ENCODE assay signal across 22 mouse cellular contexts in the genomic region with DNA sequence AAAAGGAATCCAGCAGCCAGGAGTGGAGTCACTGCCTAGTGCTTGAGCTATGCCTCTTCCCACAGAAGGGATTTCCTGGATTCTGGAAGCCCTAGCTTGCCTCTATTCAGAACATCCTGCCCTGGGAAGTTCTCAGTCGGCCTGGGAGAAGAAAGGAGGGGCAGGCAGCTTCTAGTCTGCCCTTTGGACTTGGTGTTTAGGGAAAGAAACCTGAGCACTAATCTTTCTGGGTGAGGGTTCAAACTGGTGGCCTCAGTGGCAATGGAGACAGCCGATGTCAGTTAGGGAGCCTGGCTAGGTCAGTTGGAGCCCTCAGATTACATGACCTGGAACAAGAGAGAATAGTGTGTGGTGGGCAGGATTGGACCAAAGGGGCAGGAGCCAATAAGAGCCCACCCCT.
DNase-seq lines count a peak whose midpoint lies in the region; ATAC-seq and TF ChIP-seq lines count a peak whose summit lies in the region.
"Had no signal": no experiment of that assay in that cellular context is flagged by ENCODE, and none has a peak within 500 bp of the region (broad histone marks: within the 10 kb centered on the region; RNA-seq: fewer than 3 reads in every experiment).

No protein-coding gene starts in this region.

- H3K79me2 ChIP-seq in liver, adult 2 months (ENCODE audit: control insufficient read depth, insufficient read depth, low read length): no peaks in the 10 kb centered on the region

- WGBS in hindbrain, embryonic 10.5 days: 27% methylated on average over 2 of the region's 2 CpGs
- 28% methylated on average over 2 of the region's 2 CpGs for WGBS in hindbrain, postnatal 0 days
- WGBS in liver, adult 2 months: 12% methylated on average over 2 of the region's 2 CpGs
- 30% methylated on average over 2 of the region's 2 CpGs for WGBS in liver, embryonic 12.5 days (ENCODE audit: insufficient replicate concordance)
- 11% methylated on average over 2 of the region's 2 CpGs for WGBS in small intestine, adult 2 months

- peaks cover 4% of the 10 kb centered on the region; the same call in 1 of the 2 replicates for H3K9me3 ChIP-seq in hindbrain, embryonic 10.5 days
- H3K9me3 ChIP-seq in hindbrain, postnatal 0 days (ENCODE audit: low read length): no peaks in the 10 kb centered on the region
- no peaks in the 10 kb centered on the region for H3K9me3 ChIP-seq in liver, embryonic 12.5 days (replicated peaks)
- H3K9me3 ChIP-seq: limb, embryonic 10.5 days; liver, embryonic 13.5 days; lung, embryonic 15.5 days; neural tube, embryonic 12.5 days had no signal

- H3K4me2 ChIP-seq in hindbrain, postnatal 0 days (ENCODE audit: low read depth, low read length): no peak overlapping the region
- H3K4me2 ChIP-seq in liver, embryonic 12.5 days: no peak overlapping the region
- H3K4me2 ChIP-seq: liver, embryonic 13.5 days; lung, embryonic 15.5 days; neural tube, embryonic 12.5 days had no signal

- no peak for TF ChIP-seq POLR2A in liver, adult 2 months (IDR thresholded peaks at IDR 0.05; ENCODE audit: extremely low read depth, insufficient read depth, low read length)
- TF ChIP-seq POLR2A in small intestine, adult 2 months (IDR thresholded peaks at IDR 0.05; ENCODE audit: low read depth, low read length): no peak

- peaks cover 33% of the 10 kb centered on the region for H3K4me1 ChIP-seq in hindbrain, embryonic 10.5 days (replicated peaks)
- 0 out of 2 replicates have a peak, but pooled peaks cover 8% of the 10 kb centered on the region for H3K4me1 ChIP-seq in hindbrain, postnatal 0 days (ENCODE audit: insufficient read depth, low read length)
- H3K4me1 ChIP-seq in liver, adult 2 months (ENCODE audit: control insufficient read depth, insufficient read depth, low read length): 0 out of 2 replicates have a peak, but pooled peaks cover 3% of the 10 kb centered on the region
- H3K4me1 ChIP-seq in liver, embryonic 12.5 days: no peaks in the 10 kb centered on the region
- H3K4me1 ChIP-seq in small intestine, adult 2 months (ENCODE audit: control insufficient read depth, insufficient read depth, insufficient read length, low read length): peaks cover 10% of the 10 kb centered on the region; the same call in 1 of the 2 replicates
- H3K4me1 ChIP-seq: liver, embryonic 13.5 days; lung, embryonic 15.5 days had no signal

- no peak for ATAC-seq in hindbrain, postnatal 0 days
- no peak for ATAC-seq in liver, embryonic 12.5 days
- ATAC-seq: activated CD4-positive, CD25-positive, alpha-beta regulatory T cell, adult 4 months; Patski had no signal

- peak overlapping the region; percentile 82 for H3K27ac ChIP-seq in hindbrain, embryonic 10.5 days
- no peak overlapping the region for H3K27ac ChIP-seq in hindbrain, postnatal 0 days
- H3K27ac ChIP-seq in liver, adult 2 months (replicated peaks; ENCODE audit: insufficient read depth, low read depth, low read length): no peak overlapping the region
- no peak overlapping the region for H3K27ac ChIP-seq in liver, embryonic 12.5 days
- peak overlapping the region; percentile 57 for H3K27ac ChIP-seq in small intestine, adult 2 months (ENCODE audit: insufficient read depth, low read depth, low read length)
- H3K27ac ChIP-seq: heart, adult 2 months; limb, embryonic 10.5 days; liver, embryonic 13.5 days; lung, embryonic 15.5 days; macrophage; neural tube, embryonic 12.5 days had no signal

- H3K36me3 ChIP-seq in hindbrain, embryonic 10.5 days: no peaks in the 10 kb centered on the region
- no peaks in the 10 kb centered on the region for H3K36me3 ChIP-seq in hindbrain, postnatal 0 days (ENCODE audit: insufficient read depth, low read length)
- no peaks in the 10 kb centered on the region for H3K36me3 ChIP-seq in liver, adult 2 months (ENCODE audit: control insufficient read depth, insufficient read depth, low read length)
- H3K36me3 ChIP-seq in liver, embryonic 12.5 days: no peaks in the 10 kb centered on the region
- H3K36me3 ChIP-seq in small intestine, adult 2 months (ENCODE audit: control insufficient read depth, insufficient read depth, low read length): no peaks in the 10 kb centered on the region
- H3K36me3 ChIP-seq: limb, embryonic 10.5 days; liver, embryonic 13.5 days; lung, embryonic 15.5 days; neural tube, embryonic 12.5 days had no signal

- H3K9ac ChIP-seq in hindbrain, postnatal 0 days (replicated peaks; ENCODE audit: low read length): no peak overlapping the region
- no peak overlapping the region for H3K9ac ChIP-seq in liver, adult 2 months (ENCODE audit: low read depth, low read length)
- H3K9ac ChIP-seq in liver, embryonic 12.5 days: no peak overlapping the region
- H3K9ac ChIP-seq: liver, embryonic 13.5 days; lung, embryonic 15.5 days; neural tube, embryonic 12.5 days had no signal

- no peak for DNase-seq in hindbrain, embryonic 10.5 days (ENCODE audit: low spot score)
- DNase-seq in hindbrain, postnatal 0 days (ENCODE audit: low spot score): no peak
- peak; percentile 62 for DNase-seq in liver, adult 2 months (ENCODE audit: extremely low read depth, low read depth, low spot score)
- peak; percentile 16 for DNase-seq in embryo, embryonic 11 days
- no peak for DNase-seq in spleen, postnatal 10 days (ENCODE audit: low spot score in 2 of 2)
- DNase-seq: adrenal gland, postnatal 25 days; B cell, adult 2 months; cerebellum, adult 18-20 months; cerebellum, postnatal 36 days; gastrocnemius, postnatal 14 days; heart, adult 2 months; liver, embryonic 13.5 days; right cerebral cortex, postnatal 25 days; thymus, postnatal 36 days had no signal

- TF ChIP-seq CTCF in hindbrain, postnatal 0 days (IDR thresholded peaks at IDR 0.05; ENCODE audit: low read depth): no peak
- TF ChIP-seq CTCF in liver, adult 2 months (IDR thresholded peaks at IDR 0.05; ENCODE audit: low read depth, low read length): no peak
- no peak for TF ChIP-seq CTCF in small intestine, adult 2 months (IDR thresholded peaks at IDR 0.05; ENCODE audit: extremely low read depth, insufficient read length, insufficient replicate concordance, low read depth, low read length)

- H3K4me3 ChIP-seq in hindbrain, embryonic 10.5 days: no peak overlapping the region
- no peak overlapping the region for H3K4me3 ChIP-seq in hindbrain, postnatal 0 days (ENCODE audit: low read length)
- H3K4me3 ChIP-seq in liver, adult 2 months (ENCODE audit: insufficient read depth, low read depth, low read length): no peak overlapping the region
- no peak overlapping the region for H3K4me3 ChIP-seq in liver, embryonic 12.5 days
- no peak overlapping the region for H3K4me3 ChIP-seq in small intestine, adult 2 months (ENCODE audit: low read depth, low read length)
- H3K4me3 ChIP-seq: heart, adult 2 months; limb, embryonic 10.5 days; liver, embryonic 13.5 days; lung, embryonic 15.5 days; neural tube, embryonic 12.5 days had no signal

- H3K27me3 ChIP-seq in hindbrain, embryonic 10.5 days (ENCODE audit: insufficient read depth, poor library complexity, severe bottlenecking): no peaks in the 10 kb centered on the region
- H3K27me3 ChIP-seq in hindbrain, postnatal 0 days (ENCODE audit: insufficient read depth, low read length): no peaks in the 10 kb centered on the region
- no peaks in the 10 kb centered on the region for H3K27me3 ChIP-seq in liver, adult 2 months (ENCODE audit: control insufficient read depth, insufficient read depth, low read length)
- no peaks in the 10 kb centered on the region for H3K27me3 ChIP-seq in liver, embryonic 12.5 days (replicated peaks)
- no peaks in the 10 kb centered on the region for H3K27me3 ChIP-seq in small intestine, adult 2 months (ENCODE audit: control insufficient read depth, insufficient read depth, low read length)
- H3K27me3 ChIP-seq: liver, embryonic 13.5 days; lung, embryonic 15.5 days; neural tube, embryonic 12.5 days had no signal

Comparison
In these comparisons a context has a peak if more than half of its experiments do, and no peak if none do; other contexts are left out.
1. H3K27ac ChIP-seq: peak in hindbrain, embryonic 10.5 days (single experiment) and small intestine, adult 2 months (single experiment); none in hindbrain, postnatal 0 days (single experiment), liver, adult 2 months (single experiment) and liver, embryonic 12.5 days (single experiment).
2. DNase-seq: peak in liver, adult 2 months (single experiment) and embryo, embryonic 11 days (single experiment); none in hindbrain, embryonic 10.5 days (single experiment), hindbrain, postnatal 0 days (single experiment) and spleen, postnatal 10 days (0 of 2).